Mouse (Mus musculus): ENCODE results near the gene F2rl2.

DNA sequence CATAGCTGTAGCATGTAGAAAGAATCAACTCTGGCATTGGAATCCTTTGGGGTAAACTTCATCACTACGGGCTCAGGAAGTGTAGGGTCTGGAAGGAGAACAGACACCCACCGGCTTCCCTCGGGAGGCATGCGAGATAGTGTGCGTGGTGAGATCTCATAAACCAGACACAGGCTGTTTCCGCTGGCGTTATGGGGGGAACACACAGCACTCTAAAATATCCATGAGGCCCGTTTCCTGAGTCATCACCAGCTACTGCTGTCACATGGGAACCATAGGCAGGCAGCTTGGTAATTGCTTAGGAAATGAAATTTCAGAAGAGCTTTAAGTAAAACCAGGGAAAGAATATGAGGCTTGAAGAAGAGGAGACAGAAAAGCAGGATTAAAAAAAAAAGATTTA is 4.5 kb upstream of the F2rl2 start:
- TF ChIP-seq POLR2A (IDR thresholded peaks at IDR 0.05; ENCODE audit: control insufficient read depth, extremely low read depth, insufficient read depth, low read length, poor library complexity) (no peak), CTCF (IDR thresholded peaks at IDR 0.05; ENCODE audit: borderline replicate concordance, control insufficient read depth, extremely low read depth, insufficient read depth, low read length, poor library complexity) (no peak)

All from thymus, adult 2 months (tissue).